Mouse (Mus musculus): ENCODE data around the gene Ap1ar.

DNA sequence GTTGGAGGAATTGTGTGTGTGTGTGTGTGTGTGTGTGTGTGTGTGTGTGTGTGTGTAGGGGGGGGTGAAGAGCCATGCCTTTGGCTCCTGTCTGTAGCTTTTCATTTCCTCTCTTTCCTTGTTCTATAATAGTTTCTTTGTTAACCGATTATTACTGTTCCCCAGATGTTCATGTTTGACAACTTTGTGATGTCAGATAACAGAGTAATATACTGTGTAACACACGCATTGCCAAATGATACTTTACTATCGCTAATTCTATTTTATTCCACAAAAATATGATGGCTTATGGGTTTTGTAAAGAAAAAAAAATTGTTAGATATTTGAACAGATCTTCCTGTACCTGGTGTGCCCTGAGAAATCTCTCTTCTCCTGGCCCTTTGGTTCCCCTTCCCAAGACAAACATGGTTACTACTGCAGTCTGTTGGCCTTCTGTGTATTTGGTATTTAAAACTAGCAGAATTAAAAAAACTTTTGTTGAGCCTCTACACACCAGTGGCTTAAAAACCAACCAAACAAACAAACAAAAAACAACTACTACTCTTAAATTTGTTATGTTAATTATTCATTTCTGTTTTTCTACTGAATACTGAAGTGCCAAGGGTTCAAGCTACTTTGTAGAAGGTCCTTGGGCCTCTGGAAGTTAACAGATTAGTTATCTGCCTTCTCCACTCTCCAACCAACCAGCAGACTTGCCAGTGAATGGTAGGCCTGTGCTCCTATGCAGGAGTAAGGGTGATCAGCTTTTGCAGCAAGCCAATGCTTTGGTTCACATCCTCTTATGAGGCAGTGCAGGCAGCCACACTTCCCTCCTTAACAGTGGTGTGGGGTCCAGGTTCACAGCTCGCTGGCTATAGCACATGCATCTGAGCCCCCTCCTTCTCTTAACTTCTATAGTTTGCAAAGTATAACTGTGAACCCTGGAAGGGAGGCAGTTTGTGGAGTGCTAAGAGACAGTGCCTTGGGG lies 45.4 kb downstream of the Ap1ar start:
- TF ChIP-seq POLR2A (IDR thresholded peaks at IDR 0.05; ENCODE audit: borderline replicate concordance, control insufficient read depth, low read depth, low read length) (no peak), CTCF (IDR thresholded peaks at IDR 0.05; ENCODE audit: control insufficient read depth, insufficient read depth, low read length) (no peak)

Data from bone marrow, adult 2 months (tissue).